Mouse (Mus musculus): ENCODE measurements around the gene Tbl1xr1.

Tbl1xr1 gene

DNA sequence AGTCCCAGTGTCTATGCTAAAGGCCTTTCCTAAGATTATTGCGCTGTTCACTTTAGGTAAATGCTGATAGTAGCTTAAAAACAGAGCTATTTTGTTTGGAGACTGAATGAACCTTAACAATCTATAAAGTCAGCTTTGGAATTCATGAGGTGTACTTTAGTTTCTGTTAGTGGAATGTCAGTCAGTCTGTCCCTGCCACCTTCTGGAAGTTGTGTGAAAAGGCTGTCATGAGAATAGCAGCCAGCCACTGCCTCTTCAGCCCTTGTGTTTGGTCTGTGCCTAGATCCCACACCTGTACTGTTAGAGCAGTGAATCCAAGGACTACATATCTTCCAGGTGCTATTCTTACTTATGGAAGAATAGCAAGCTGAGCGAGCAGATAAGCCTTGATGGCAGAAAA, 67.8 kb downstream of the Tbl1xr1 start:
- no peak for DNase-seq

- no peak for DNase-seq
Measured at GRCm38 (mm10) chr3:22147433-22147927, 71.0 kb downstream of the Tbl1xr1 start.

DNA sequence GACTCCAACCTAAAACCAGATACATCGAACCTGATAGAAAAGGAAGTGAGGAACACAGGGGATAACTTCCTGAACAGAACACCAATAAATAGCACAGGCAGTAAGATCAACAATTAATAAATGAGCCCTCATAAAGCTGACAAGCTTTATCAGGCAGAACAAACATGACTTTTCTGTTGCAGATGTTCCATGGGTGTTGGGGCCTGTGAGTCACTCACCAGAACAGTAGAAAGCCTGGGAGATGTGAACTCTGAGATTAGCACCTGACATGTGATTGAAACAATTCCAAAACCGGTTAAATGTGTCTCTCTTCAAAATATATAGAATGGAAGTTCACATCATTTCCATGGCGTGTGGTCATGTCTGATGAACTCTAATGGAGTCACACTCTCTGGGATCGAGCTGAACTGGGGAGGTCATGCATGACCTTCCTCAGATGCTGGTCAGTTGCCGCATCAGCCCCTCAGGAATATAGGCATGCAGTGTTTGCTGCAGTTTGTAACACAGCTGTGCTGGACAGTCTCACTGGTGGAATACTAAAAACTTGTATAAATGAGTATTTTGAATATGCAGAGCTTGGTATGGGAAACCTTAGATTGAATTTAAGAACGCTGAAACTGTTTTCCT, 72.0 kb downstream of the Tbl1xr1 start:
- DNase-seq, result no peak

DNA sequence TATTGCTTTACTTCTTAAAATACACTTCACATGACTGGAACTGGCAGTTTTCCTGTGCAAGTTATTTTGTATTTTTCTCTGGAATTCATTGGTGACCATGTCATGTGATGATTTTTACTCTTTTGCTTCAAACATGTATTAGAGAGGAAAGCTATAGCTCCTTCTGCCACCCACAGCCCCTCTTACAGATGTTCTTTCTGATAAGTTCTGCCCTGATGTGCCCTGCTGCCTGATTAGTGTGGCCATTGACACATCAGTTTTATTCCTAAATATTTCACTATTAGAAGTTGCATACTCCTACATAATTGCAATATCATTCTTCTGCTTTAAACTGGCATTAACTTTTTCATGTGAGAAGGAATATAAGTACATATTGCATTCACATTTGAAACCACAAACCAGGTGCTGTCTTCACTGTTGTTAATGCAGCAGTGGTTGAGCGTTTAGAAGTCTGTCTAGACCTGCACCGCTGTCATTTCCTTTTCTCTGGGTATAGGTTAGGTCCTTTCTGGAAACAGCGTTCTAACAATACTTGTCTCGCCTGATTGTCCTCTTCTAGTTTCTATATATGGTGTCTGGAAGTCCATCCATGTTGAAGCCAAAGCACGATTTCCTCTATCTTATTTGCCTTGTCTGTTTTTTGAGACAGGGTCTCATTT, 74.5 kb downstream of the Tbl1xr1 start:
- no peak for DNase-seq

DNA sequence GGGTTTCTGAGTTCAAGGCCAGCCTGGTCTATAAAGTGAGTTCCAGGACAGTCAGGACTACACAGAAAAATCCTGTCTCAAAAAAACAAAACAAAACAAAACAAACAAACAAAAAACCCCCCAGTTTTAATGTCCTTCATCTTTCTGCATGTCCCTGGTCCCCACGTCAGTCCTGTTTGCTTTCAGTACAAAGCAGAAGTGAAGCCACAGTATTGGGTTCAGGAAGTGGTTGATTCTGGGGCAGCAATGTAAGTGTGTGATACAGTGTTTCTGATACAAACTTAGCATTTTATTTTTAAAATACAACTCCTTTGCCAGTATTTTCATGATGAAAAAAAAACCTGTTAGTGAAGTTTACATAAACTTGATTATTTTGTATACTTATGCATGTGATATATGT, 76.3 kb downstream of the Tbl1xr1 start:
- no peak for DNase-seq

GRCm38 (mm10) chr3:22154522-22154921, 78.1 kb downstream of the Tbl1xr1 start:
- DNase-seq, result no peak

GRCm38 (mm10) chr3:22156397-22156796, 79.9 kb downstream of the Tbl1xr1 start:
- DNase-seq, result no peak

DNA sequence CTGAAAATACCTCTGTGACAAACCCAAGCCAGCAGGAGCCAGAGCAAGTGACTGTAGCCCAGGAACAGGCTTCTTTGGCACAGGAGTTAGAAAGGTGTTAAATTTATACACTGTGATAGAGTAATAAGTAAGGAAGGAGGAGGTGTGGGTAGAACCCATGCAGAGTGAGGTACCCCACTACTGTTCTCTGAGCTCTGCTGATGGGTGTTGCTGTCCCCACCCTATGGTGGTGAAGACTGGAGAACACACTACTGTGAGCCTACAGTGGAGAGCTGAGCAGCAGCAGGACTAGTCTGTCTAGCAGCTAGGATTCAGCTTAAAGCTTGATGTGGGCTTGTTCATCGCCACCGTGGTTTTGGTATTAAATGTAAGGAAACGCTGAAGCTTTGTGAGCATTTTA, 86.5 kb downstream of the Tbl1xr1 start:
- DNase-seq, result no peak

DNA sequence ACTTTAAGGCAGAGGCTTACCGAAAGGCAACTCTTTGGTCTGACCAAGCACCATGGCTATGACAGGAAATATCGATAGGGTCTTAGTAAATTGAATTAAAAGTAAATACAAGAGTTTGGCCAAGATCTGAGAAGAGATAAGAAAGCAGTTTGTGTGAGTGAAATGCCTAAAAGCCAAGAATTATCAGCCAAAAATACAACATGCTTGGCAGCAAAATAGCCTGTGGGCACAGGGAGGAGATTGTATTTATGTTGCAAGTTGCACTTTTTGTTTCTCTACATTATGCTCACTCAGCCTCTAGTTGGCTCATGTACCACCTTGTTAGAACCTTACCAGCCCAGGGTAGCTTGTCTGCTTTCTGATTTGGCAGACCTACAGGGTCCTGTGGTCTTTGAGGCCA, 91.4 kb downstream of the Tbl1xr1 start:
- no peak for DNase-seq

DNA sequence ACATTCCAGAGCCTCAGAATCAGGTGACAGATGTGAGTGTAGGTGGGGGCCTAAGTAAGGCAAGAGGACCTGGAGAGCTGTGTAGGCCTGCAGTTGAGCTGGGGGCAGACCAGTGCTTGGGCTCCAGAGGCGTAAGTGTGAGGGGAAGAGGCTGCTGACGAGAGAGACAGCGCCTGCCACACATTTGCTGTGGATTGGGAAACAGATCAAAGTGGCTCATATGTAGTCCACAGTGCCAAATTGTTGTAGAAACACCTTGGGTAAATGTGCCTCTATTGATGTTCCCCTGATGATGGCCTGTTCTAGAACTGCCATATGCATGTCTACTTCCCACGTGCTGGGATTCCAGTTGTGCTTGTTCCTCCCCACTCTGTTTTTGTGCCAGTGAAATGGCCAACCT, 92.0 kb downstream of the Tbl1xr1 start:
- no peak for DNase-seq

DNA sequence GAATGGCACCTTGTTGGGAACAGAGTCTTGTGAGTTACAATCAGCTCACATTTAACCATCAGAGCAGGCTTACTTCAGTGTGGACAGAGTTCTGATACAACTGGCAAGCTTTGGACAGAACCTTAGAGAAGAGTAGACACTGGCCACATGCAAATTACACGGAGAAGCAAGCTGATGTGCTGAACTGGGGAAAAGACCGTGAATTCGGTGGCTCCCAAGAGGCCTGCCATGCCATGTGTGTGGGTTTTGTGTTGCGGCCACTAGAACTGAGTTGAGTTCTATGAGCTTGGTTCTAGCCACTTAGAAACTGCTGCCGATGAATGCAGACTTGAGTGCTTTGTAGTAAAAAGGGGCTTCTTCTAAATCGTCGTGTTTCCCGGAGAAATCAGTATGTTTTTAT, 95.1 kb downstream of the Tbl1xr1 start:
- no peak for DNase-seq

- no peak for DNase-seq
Measured at GRCm38 (mm10) chr3:22172410-22172809, 96.0 kb downstream of the Tbl1xr1 start.

DNA sequence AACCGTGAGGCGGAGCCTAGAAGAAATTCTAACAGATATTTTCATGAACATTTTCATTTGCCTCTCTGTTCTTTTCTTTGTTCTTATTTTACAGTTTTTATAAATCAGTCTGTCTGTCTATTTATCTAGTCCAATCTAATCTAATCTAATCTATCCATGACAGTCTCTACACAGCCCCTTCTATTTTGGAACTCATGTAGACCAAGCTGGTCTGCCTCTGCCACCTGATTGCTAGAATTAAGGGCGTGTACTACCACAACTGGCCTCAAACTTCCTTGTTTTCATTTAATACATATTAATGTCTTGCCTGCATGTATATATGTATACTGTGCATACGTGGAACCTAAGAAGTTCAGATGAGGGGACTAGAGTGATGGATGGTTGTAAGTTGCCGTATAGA, 96.7 kb downstream of the Tbl1xr1 start:
- no peak for DNase-seq

GRCm38 (mm10) chr3:22174232-22174631, 97.8 kb downstream of the Tbl1xr1 start:
- no peak for DNase-seq

DNA sequence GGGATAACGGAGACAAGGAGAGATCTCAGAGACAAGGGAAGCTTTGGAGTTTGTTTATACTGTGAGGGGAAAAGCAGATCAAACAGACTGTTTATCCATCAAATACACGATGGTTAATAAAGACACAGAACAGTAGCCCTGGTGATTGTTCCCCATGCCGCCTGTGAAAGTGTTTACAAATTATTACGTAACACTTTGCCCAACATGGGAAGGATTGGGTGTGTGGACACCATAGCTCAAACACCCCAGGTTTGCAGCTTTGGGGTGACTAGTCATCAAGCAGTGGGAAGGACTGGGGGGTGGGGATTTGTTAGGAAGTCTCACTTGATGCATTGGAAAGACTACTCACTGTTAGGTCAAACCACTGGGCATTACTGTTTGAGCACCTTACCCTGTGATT, 103.6 kb downstream of the Tbl1xr1 start:
- no peak for DNase-seq

GRCm38 (mm10) chr3:22181026-22181425, 104.6 kb downstream of the Tbl1xr1 start:
- no peak for DNase-seq

DNA sequence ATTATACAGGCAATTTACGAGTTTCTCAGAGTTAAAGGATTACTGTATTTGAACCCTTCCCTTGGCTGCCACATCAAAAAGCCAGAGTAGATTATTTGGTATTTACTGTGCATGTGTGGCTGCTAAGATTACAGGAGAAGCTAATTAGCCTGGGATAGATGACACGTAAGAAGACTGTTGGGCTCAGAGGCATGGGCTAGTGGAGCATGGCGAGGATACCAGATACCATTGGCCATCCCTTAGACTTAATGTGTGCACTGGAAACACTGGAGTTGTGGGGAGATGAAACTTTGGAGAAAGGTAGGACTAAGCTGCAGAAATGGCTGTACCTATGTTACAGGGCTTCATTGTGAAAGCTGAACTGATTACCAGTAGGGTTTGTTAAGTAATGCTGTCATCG, 108.8 kb downstream of the Tbl1xr1 start:
- no peak for DNase-seq

GRCm38 (mm10) chr3:22190498-22190897, 114.0 kb downstream of the Tbl1xr1 start:
- DNase-seq, result peak; percentile 22

GRCm38 (mm10) chr3:22192931-22193330, 116.5 kb downstream of the Tbl1xr1 start:
- no peak for DNase-seq

DNA sequence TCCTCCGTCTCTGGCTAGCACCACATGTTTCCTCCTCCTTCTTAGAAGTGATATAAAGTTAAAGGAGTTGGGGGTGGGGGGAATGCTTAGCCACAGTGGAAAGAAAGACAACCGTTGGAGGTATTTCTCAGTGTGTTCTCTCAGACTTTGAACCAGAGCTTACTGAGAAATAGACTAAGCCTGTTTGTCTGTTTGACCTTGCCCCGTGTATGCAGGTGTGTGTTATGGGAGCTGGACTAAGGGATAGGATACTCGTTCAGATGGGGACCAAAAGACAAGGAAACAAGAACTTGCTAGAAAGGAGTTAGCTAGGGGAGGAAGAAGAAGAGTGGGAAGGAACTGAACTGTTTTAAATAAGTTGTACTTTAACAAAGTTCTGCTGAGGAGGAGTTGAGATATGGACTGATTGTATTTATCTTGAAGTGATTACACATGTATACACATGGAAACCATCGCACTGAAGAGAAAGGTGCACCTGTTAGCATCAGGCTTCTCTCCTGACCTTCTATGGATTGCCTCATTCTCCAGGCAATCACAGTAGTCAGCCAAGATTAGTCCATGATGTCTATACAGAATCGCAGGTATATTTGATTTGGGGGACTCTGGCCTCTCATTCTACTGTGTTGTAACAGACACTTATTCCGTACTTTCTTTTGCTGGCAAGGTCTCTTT, 117.9 kb downstream of the Tbl1xr1 start:
- no peak for DNase-seq

- DNase-seq, result no peak
Measured at GRCm38 (mm10) chr3:22198802-22199201, 122.3 kb downstream of the Tbl1xr1 start.

DNA sequence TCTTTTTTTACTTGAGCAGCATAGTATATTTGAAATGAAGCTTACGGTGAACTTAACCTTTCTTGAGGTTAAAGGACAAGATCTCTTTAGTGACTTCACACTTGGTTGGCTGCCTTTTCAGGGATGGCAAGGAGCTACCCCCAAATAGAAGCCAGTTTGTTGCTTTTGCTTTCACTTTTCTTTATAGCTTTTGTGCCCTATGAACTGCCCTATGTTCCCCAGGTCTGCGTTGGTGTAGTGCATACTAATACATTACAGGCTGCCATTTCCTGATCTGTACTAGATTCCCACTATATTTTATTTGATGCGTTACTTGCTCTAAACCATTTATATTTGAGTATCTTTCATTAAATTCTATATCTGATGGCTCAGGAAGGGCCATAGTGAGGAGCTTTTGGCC, 127.7 kb downstream of the Tbl1xr1 start:
- no peak for DNase-seq

GRCm38 (mm10) chr3:22221557-22221956, 145.1 kb downstream of the Tbl1xr1 start:
- DNase-seq, result no peak

- no peak for DNase-seq
Measured at GRCm38 (mm10) chr3:22222351-22222750, 145.9 kb downstream of the Tbl1xr1 start.

All from layer of hippocampus, adult 9-11 months (tissue).